Mouse (Mus musculus) spleen, postnatal 14 days (tissue): Measurements from ENCODE around the gene Rsph4a.
"Not testable (repeated sequence)": the region's sequence is repeated elsewhere in the genome, so short reads cannot be mapped to it uniquely, and the experiment has no call there.

ENCODE experiments used
- DNase-seq, 2 experiments: peaks; one replicate each; pipeline ENCODE4 v3.0.0; 2021 to 2022; ENCODE audit warnings: low spot score in 2 of 2

Rsph4a gene

DNA sequence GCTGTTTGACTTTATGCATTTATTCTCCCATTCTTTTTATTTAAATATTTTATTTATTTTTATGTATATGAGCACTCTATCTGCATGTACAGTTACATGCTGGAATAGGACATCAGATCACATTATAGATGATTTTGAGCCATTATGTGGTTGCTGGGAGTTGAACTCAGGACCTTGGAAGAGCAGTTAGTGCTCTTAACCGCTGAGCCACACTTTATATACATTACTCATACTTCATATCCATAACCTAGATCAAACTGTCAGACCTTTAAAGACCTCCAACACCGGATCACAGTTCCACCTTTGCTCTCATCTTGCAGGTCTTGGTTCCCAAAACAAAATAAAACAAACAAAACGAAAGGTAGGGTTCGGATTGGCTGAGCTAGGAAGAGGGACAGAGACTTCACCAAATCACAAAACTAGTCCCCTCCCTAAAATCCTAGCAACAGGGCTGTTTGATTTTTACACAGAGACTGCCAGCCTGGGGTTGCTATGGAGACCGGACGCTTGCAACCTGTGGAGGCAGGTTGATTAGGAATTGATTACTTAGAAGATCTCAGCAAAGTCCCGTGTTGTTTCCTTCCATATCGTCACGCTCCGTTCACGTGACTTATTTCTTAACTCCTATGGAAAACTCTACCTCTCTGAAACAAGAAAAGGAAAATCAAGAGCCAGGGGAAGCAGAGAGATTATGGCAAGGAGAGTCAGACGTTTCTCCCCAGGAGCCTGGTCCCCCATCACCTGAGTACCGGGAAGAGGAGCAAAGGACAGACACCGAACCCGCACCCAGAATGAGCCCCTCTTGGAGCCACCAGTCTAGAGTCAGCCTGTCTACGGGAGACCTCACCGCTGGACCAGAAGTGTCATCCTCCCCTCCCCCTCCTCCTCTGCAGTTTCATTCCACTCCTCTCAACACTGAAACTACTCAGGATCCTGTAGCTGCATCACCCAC lies at the start of gene Rsph4a:
Rsph4a (plus strand) TSS at position 582 of the 952 bp plus-strand sequence.
- no peak for DNase-seq

GRCm38 (mm10) chr10:33857421-33857820 lies 47.5 kb upstream of the Rsph4a start, which contains the start of gene Sult3a1:
Gene Sult3a1, plus strand, starts transcription at chr10:33857721.
- DNase-seq = no peak

- no peak for DNase-seq
Observed at GRCm38 (mm10) chr10:33865994-33866393, 38.9 kb upstream of the Rsph4a start.

DNA sequence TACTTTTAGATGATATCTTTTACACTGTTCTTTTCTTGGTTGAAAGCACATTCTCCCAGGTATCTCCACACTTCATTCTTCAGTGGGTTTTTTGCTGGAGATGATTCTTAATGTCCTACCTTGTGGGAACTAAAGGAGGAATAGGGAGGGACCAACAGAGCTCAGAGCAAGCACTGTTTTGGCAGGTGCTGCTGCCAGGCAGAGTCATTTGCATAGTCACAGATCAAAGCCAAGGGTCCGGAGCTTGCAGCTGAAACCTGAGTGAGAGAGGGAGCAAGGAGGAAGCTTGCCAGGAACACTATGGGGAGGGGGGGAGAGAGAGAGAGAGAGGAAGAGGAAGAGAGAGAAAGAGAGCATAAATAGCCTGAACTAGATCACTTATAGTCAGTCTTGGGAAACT lies 34.5 kb upstream of the Rsph4a start:
- no peak for DNase-seq

DNA sequence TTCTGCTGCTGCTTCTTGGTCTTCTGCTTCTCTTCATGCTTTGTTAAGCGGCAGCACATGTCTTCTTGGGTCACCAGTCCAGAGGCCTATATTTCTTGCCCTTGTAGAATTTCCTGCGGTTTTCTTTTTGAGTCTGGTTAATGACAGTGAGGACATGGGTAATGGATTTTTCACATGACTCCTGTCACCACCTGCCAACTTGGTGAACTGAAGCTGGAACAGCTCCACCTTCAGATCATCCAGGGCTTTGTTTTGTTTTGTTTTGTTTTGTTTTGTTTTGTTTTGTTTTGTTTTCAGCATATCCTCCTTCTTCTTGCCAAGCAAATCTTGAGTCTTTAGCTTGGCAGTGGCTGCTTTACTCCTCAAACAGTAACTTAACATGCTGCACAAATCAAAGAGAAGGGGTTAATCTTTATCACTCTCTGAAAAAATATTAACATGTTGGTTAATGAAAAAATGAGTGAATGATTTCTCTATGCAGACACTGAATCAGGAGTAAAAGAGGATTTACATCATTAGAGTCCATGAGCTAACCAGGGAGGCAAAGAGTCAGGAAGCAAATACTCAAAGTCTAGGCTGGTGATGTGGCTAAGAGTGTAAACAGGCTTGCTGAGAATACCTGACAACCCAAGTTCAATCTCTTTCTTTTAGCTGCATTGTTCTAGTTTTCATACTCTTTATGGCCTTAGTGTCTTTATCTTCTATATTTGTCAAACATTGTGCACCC lies 32.1 kb upstream of the Rsph4a start:
- DNase-seq = no peak

- not testable (repeated sequence) for DNase-seq
Observed at GRCm38 (mm10) chr10:33882411-33882810, 22.5 kb upstream of the Rsph4a start.

DNA sequence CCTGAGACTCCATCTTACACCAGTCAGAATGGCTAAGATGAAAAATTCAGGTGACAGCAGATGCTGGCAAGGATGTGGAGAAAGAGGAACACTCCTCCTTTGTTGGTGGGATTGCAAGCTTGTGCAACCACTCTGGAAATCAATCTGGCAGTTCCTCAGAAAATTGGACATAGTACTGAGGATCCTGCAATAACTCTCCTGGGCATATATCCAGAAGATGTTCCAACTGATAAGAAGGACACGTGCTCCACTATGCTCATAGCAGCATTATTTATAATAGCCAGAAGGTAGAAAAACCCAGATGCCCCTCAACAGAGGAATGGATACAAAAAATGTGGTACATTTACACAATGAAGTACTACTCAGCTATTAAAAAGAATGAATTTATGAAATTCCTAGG lies 3.4 kb upstream of the Rsph4a start:
- not testable (repeated sequence) for DNase-seq

DNA sequence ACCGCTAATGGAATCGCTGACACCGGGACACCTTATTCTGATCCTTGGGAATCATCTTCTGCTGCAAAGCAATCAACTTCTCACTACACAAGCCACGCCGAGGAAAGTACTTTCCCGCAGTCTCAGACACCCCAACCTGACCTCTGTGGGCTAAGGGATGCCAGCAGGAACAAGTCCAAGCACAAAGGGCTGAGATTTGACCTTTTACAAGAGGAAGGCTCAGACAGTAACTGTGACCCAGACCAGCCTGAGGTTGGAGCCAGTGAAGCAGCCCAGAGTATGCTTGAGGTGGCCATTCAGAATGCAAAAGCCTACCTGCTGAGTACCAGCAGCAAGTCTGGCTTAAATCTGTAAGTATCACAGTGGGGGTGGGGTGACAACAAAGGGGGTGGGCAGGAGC lies 578 bp downstream of the Rsph4a start:
- DNase-seq = no peak

DNA sequence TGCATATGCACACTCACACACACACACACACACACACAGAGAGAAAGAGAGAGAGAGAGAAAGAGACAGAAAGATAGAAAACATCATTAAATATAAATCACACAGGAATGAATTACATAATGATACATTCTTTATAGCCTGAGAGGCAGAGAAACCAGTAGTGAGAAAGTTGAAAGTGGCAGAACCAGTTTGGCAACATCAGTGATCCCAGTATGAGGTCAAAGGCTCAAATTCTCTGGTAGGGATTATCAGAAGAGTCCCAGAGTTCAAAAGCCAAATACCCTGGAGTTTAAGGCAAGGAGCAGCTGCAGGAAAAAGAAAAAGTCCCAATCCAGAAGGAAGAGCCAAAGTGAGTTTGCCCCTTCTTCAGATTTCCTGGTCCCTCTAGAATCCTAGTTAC lies 35.8 kb downstream of the Rsph4a start:
- no peak for DNase-seq

- no peak for DNase-seq
Observed at GRCm38 (mm10) chr10:33945390-33945789, 40.5 kb downstream of the Rsph4a start.

DNA sequence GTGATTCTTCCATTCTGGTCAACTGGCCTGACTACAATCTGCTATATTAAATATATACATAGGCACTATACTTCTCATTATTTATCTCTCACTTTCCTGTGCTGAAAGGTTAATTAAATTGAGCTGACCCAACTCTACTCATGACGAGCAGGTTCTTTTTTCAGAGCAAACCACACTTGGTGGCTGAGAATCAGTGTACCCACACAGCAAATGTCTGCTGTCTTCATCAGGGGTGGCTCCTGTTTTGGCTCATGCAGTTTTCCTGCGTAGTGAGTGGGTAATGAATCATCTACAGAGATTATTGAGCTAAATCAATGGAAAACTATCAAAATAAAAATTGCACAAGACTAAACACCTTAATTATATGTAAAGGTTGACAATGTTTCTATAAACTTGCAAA lies 41.4 kb downstream of the Rsph4a start:
- DNase-seq = no peak

DNA sequence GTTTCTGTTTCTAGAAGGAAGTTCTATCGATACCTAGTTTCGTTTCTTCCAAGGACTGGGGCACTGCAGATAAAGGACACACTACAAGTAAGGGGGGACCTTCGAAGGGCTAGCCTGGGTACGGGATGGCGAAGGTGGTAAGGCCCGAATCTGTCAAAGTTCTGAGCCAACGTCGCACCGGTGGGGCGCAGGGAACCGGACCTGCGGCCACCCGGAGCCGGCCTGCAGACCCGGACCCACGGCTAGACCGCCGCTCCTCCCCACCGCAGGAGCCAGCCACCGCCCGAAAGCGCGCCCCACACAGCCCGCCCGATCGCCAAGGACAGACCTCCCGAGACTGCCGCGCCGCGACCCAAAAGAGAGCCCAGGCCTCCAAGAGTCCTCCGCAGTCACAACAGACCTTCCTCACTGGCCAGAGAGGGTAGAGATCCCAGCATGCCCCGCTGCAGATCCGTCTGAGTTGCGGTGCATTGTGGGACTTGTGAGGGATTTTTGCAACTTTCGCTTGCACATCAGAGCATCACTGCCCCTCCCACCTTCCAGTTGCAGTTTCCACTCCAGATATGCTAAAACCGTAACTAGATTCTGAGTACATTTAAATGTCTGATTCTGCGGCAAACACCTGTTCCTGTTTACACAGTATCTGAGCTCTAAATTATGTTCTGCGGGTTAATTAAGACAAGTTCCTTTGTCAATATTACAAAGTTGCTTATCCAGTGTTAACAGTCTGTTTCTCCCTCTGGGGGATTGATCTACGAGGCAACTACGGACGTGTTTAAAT lies 46.1 kb downstream of the Rsph4a start, which contains the start of gene Zup1:
Zup1 (minus strand) TSS at position 467 of the 781 bp plus-strand sequence.
- peak; percentile 68 to 77 for DNase-seq

DNA sequence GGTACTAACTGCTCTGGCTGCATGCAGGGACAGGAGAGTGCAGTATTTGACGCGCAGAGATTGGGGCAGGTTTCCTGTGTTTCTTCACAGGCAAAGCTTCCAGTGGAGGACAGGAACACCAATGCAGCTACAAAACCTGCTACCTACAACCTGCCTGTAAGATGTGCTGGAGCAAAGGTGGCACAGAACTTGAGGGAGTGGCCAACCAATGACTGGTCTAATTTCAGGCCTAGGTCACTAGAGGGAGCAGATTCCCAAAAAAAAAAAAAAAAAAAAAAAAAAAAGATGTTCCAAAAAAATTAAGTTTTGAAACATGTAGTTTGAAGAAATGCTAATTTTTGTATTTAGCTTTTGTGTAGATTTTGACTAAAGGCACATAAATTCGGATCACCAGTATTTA lies 47.6 kb downstream of the Rsph4a start:
- DNase-seq = no peak
